Mouse (Mus musculus) kidney, embryonic 15.5 days (tissue): ENCODE measurements around the gene Ankrd42. TPM values are rescaled to one million over a fixed set of nuclear protein-coding genes. Genes with fewer than 3 reads are reported as not detected.

Source experiments
- ATAC-seq: fragments of 200-750 bp; cut with Nextera tagmentation; replicated peaks from 2 replicates; pipeline ENCODE4 v1.8.0; 2017; ENCODE audit warnings: moderate TSS enrichment; ENCODE audit not compliant: low FRiP score
- H3K27ac ChIP-seq: fragments of 300-500 bp; sonication (generic); 2 replicates; pipeline ENCODE4 v1.5.1; 2015; ENCODE audit warnings: mild to moderate bottlenecking, inconsistent platforms
- H3K27me3 ChIP-seq: fragments of 300-500 bp; sonication (generic); 2 replicates; pipeline ENCODE4 v1.6.1; 2015; ENCODE audit warnings: inconsistent platforms
- H3K36me3 ChIP-seq: fragments of 300-500 bp; sonication (generic); 2 replicates; pipeline ENCODE4 v1.6.1; 2015; ENCODE audit warnings: inconsistent platforms
- H3K4me1 ChIP-seq: fragments of 300-500 bp; sonication (generic); 2 replicates; pipeline ENCODE4 v1.6.1; 2015; ENCODE audit warnings: inconsistent platforms
- H3K4me2 ChIP-seq: fragments of 300-500 bp; sonication (generic); 2 replicates; pipeline ENCODE4 v1.6.1; 2015; ENCODE audit warnings: moderate library complexity, mild to moderate bottlenecking, inconsistent platforms
- H3K4me3 ChIP-seq: fragments of 300-500 bp; sonication (generic); replicated peaks from 2 replicates; pipeline ENCODE4 v1.5.1; 2015; ENCODE audit warnings: mild to moderate bottlenecking, inconsistent platforms
- H3K9ac ChIP-seq: fragments of 300-500 bp; sonication (generic); 2 replicates; pipeline ENCODE4 v1.6.1; 2015; ENCODE audit warnings: mild to moderate bottlenecking, inconsistent platforms
- H3K9me3 ChIP-seq: fragments of 300-500 bp; sonication (generic); replicated peaks from 2 replicates; pipeline ENCODE4 v1.6.1; 2016; ENCODE audit warnings: inconsistent platforms
- WGBS: fragments of 180-500 bp; shearing (Covaris S2); methylation state at CpG from one replicate; pipeline ENCODE4 v1.1.7; 2015; ENCODE audit warnings: mixed read lengths; 5-methylcytosine and 5-hydroxymethylcytosine counted together
- polyA plus RNA-seq: library from polyadenylated mRNA; unstranded; fragments of >200 nt; fragmentation: Nextera tagmentation; extraction: Ambion mirVana; gene quantifications from 2 replicates; pipeline ENCODE4 v1.2.1, GENCODE M21; 2015

Ankrd42 gene
- polyA plus RNA-seq, 1 experiment from 2014 or later = 6.2 TPM

DNA sequence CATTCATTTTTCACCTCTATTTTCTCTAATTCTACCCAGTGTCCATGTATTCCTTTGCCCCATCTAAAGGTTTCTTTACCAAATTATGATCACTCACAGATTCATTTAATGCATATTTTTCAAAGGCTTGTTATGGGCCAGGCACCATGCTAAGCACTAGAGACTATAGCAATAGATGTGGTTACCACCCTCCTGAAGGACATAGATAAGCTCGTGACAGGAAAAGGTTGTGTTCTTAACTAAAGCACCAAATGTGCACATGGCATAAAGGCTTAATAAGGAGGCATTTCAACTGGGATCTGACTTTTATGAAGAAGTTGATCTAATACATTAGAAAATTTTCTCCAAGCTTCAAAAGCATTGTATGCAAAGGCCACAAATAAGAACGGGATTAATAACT, 78.2 kb downstream of the Ankrd42 start:
- 94% methylated on average over 2 of the region's 2 CpGs for WGBS
- Histone ChIP-seq H3K4me2 (no peak overlapping the region), H3K4me3 (no peak overlapping the region), H3K36me3 (no peaks in the 10 kb centered on the region), H3K27me3 (no peaks in the 10 kb centered on the region), H3K9ac (no peak overlapping the region), H3K4me1 (peaks cover 6% of the 10 kb centered on the region; the same call in 1 of the 2 replicates), H3K27ac (no peak overlapping the region), H3K9me3 (no peaks in the 10 kb centered on the region)
- ATAC-seq = no peak

DNA sequence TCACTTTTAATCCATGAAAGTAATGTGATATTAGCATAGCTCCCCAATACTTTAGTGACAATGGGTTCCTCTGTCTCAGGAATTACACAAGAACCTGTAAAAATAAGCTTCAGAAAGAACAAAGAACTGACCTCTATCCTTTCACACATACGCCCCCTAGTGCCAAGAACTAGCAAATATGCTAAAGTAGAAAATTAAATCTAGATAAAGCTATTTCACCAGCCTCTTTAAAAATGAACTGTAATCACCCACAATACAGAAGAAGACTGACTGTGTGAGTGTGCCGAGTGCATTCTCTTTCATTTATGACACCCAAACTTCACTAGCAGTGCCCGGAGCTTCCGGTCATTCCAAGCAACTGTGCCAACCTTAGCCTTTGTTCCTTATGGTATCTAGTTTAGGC, 86.0 kb downstream of the Ankrd42 start:
- no peaks in the 10 kb centered on the region for H3K27me3 ChIP-seq
- no peak overlapping the region for H3K4me3 ChIP-seq
- no peak overlapping the region for H3K4me2 ChIP-seq
- no peaks in the 10 kb centered on the region for H3K9me3 ChIP-seq
- H3K27ac ChIP-seq = no peak overlapping the region
- no peaks in the 10 kb centered on the region for H3K36me3 ChIP-seq
- 50% methylated on average over 4 of the region's 4 CpGs for WGBS
- no peak overlapping the region for H3K9ac ChIP-seq
- ATAC-seq = no peak
- no peaks in the 10 kb centered on the region for H3K4me1 ChIP-seq

DNA sequence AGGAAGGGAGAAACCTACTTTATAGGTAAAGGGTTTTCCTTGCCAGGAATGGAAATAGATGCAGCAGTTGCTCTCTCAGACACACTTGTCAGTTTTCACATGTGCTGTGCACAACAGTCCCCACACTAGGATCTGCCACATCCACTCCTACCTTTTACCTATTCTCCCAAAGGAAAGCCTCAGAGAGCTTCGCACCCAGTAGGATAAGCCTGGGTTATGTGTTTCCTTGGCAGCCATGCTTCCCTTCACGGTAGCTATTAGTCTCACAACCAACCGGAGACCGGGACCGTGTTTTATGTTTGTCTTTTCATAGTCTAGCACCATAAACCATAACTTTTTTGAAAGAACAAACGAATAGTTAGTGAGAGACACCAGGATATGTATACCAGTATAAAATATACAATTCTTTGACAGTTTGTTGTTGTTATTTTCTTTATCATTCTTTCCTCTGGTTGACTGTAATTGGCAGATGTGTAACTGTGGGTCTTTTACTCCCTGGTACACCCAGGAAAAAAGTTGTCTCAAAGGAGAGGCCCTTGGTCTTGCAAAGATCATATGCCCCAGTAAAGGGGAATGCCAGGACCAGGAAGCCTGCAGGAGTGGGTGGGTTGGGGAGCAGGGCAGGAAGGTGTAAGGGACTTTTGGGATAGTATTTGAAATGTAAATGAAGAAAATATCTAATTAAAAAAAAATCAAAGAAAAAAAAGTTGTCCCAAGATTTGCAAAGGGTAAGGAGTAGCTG, 86.5 kb downstream of the Ankrd42 start:
- Histone ChIP-seq H3K9me3 (no peaks in the 10 kb centered on the region), H3K9ac (no peak overlapping the region), H3K27me3 (no peaks in the 10 kb centered on the region), H3K4me3 (no peak overlapping the region), H3K4me2 (no peak overlapping the region), H3K36me3 (no peaks in the 10 kb centered on the region), H3K27ac (no peak overlapping the region), H3K4me1 (no peaks in the 10 kb centered on the region)
- ATAC-seq = no peak
- 88% methylated on average over 6 of the region's 6 CpGs for WGBS

DNA sequence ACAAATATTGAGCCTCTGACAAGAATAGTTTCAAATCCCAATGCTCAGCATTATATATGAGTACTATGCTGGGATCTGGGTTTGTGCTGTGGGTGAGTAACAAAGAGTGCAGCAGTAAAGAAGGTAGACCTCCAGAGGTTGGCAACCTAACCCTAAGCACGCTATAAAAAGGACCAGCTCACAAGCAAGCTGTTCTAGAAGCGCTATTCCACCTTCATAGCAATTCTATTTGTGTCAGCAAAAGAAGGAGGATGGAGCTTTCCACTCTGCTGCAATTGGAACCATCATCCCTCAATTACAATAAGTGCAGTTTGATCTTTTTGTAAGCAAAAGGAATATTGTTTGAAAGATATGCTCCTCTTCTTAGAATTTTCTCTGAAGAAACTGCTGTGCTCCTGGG, 90.2 kb downstream of the Ankrd42 start:
- H3K36me3 ChIP-seq = no peaks in the 10 kb centered on the region
- no peak overlapping the region for H3K4me3 ChIP-seq
- no peaks in the 10 kb centered on the region for H3K4me1 ChIP-seq
- H3K9ac ChIP-seq = no peak overlapping the region
- ATAC-seq = no peak
- no peak overlapping the region for H3K27ac ChIP-seq
- WGBS = 81% methylated on average over 2 of the region's 2 CpGs
- no peaks in the 10 kb centered on the region for H3K9me3 ChIP-seq
- H3K4me2 ChIP-seq = no peak overlapping the region
- H3K27me3 ChIP-seq = no peaks in the 10 kb centered on the region

DNA sequence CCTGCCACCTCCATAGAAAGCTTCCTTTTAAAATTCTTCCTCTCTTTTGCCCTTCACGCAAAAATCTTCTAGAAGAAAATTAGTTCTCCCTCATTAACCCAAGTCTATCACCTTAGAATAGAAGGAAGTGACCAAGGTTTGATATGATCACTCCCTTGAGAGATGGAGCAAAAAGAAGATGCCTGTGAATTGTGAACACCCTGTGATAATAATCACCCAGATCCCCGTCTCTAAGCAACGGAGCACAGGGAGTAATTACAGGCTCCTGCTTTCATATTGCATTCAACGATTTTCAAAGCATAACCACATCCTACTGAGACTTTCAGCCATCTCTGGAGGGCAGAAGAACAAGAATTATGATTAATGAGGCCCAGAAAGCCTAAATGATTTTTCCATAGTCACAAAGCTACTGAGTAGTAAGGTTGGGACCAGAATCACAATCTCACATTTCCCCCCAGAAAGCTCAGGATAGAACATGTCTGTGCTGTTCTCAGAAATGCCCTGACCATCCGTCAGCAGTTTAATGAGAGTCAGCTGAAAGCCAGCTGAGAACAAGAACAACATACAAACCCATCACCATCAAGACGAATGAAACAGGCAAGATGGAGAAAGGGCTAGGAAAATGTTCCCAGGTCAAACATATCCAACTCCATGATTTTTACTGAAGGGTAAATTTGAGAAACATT, 104.4 kb downstream of the Ankrd42 start:
- 65% methylated on average over 6 of the region's 6 CpGs for WGBS
- no peak overlapping the region for H3K27ac ChIP-seq

More for the DNA sequence above, 104.4 kb downstream of the Ankrd42 start:
- Histone ChIP-seq H3K4me2 (no peak overlapping the region), H3K4me3 (no peak overlapping the region), H3K27me3 (no peaks in the 10 kb centered on the region), H3K9ac (no peak overlapping the region), H3K4me1 (no peaks in the 10 kb centered on the region), H3K9me3 (no peaks in the 10 kb centered on the region), H3K36me3 (no peaks in the 10 kb centered on the region)
- ATAC-seq = no peak

Other genes with a start within 250 kb of the Ankrd42 start
- 48.5 and 57.3 TPM in 2 replicates for gene Ccdc90b, start 76.0 kb downstream of the Ankrd42 start, polyA plus RNA-seq
- gene Pcf11, start 32.8 kb upstream of the Ankrd42 start, polyA plus RNA-seq = 21.9 TPM in 2 replicates
- 8.2 and 8.3 TPM in 2 replicates for gene Rab30, start 104.5 kb upstream of the Ankrd42 start, polyA plus RNA-seq
- 12.2 and 16.7 TPM in 2 replicates for gene Ddias, start 237.1 kb upstream of the Ankrd42 start, polyA plus RNA-seq
- gene Prcp, start 237.3 kb upstream of the Ankrd42 start, polyA plus RNA-seq = 20.9 and 22.7 TPM in 2 replicates